Mouse (Mus musculus) T-helper 2 cell (primary cell): ENCODE results near the gene Rfpl4b.
"Not testable (repeated sequence)": the region's sequence is repeated elsewhere in the genome, so short reads cannot be mapped to it uniquely, and the experiment has no call there.

Experiments used
- in situ Hi-C: fragments of 300-600 bp; cut with MboI, MseI; formaldehyde crosslinking; loops from one replicate; pipeline ENCODE4 v1.15.1; 2025; ENCODE audit warnings: high pct_unique_total_duplicates

Rfpl4b gene

DNA sequence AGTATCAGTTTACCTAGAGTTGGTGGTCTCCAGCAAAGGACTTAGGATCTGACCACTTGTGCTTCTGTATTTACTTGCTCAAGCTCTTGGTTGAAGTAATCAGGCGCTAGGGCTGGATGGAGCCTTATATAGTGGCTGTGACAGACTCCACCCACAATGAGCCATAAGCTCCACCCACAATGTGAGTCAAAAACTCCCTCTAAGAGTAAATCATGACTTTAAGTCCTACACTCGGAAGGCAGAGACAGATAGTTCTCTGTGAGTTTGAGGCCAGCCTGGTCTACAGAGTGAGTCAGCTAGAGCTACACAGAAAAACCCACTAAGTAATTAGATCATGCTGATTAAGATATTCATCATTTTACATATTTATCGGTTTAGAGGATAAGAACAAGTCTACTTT lies at the start of gene Rfpl4b:
Gene Rfpl4b (minus strand): TSS at position 101 of the 400 bp plus-strand sequence.
- in situ Hi-C loops = loop anchor here (10.0 to 25.0 kb wide), 2 partner anchors 1737 to 1809 kb away; no protein-coding TSS in a partner anchor

- in situ Hi-C loops = no loop called here
These were observed 33.6 kb upstream of the Rfpl4b start for GRCm38 (mm10) chr10:38855186-38855585.

- in situ Hi-C loops = not testable (repeated sequence)
These were observed 28.4 kb upstream of the Rfpl4b start for GRCm38 (mm10) chr10:38850006-38850405.

DNA sequence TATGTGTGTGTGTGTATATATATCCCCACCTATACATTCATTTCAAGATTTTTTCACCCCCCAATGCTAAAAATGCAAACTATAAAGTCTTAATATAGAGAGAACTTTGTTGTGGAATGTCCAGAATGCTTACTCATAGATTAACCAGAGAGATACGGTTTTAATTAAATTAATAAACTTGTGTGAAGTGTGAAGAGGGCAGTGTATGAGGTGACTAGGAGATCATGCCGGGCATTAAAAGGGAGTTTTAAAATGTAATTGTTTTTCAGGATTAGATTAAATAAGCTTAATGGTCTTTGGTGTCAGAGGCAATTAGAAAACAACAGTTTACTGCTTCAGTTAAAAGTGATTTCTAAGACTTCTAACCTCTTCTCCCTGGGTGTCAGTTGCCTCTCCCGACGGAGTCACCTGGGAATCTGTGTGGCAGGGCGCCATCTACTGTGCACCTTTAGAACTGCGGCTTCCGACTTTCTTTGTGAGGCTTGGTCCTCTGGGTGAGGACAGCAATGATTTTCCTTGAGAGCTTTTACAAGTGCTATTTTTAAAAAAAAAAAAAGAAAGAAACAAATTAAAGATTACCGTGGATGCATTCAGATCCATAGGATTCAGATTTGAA lies 27.4 kb upstream of the Rfpl4b start:
- in situ Hi-C loops = no loop called here

DNA sequence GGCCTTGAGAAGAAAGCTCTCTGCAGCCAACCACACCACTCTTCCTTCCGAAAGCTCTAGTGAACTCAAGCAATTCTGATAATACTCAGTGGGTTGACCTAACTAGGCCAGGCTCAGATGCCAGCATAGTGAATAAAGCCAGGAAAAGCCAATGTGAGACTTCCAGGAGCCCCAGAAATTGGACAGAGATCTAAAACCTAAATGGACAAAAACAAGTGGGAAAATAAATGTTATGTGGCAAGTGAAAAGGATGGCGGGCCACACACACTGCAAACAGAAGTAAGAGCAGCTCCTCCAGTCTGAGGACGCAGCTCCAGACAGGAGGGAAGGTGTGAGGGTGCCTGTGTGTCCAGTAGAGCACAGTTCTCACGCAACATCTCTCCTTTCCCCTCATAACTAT lies 26.7 kb upstream of the Rfpl4b start:
- in situ Hi-C loops = no loop called here

DNA sequence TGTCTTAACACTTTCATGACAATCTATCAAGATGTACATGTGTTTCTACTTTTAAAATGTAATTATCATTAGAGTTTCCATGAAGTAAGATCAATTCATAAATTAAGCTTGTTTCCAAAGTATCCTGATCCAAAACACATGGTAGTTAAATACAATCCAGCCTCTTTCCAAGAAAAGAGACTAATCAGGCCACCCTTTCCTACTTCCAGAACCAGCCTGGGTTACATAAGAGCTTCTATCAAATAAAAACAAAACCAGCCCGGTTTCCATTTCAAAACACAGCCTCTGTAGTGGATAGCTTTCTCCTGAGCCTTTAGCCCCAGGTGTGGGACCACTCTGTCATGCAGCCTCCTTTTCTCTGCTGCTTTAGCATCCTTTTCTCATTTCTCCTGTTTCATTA lies 2.2 kb upstream of the Rfpl4b start:
- in situ Hi-C loops = loop anchor here (10.0 to 25.0 kb wide), 2 partner anchors 1739 to 1811 kb away; no protein-coding TSS in a partner anchor

DNA sequence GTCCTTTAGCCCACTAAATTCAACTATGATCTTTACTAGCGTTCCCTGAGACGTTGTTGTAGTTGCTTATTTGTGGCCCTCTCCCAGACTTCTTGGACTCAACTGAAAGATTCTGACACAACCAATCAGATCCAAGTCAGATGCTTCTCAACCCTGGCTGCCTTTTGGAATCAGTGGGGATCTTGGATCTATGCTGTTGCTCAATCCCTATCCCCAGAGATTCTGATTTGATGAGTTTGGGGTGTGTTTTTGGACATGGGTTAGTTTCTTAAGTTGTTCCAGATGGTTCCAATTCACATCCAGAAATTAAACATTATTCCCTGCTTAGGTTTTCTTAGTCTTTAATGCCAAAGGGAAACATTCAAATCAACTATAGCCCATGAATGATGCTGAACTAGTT lies 15.5 kb downstream of the Rfpl4b start:
- in situ Hi-C loops = loop anchor here (25.0 kb wide), 1 partner anchor 1794 kb away; no protein-coding TSS in a partner anchor

DNA sequence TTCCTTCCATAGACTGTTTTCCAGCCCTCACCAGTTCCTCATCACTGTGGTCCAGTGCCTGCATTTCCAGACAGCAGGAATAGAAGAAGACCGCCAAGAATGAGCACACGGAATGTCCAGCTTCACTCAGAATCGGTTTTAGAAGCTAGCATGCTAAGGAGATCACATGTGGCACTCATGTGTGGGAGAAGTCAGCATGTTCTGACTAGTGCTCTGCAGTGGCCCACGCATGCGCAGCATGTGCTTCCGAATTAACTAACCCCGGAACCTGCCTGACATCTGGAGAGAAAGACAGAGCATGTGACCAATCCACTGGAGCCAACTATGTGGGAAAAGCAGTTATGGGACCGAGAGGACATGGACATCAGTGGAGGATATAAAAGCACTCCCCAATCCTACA lies 17.5 kb downstream of the Rfpl4b start:
- in situ Hi-C loops = loop anchor here (25.0 kb wide), 1 partner anchor 1792 kb away; no protein-coding TSS in a partner anchor

- in situ Hi-C loops = loop anchor here (25.0 kb wide), 1 partner anchor 1791 kb away; no protein-coding TSS in a partner anchor
These were observed 18.3 kb downstream of the Rfpl4b start for GRCm38 (mm10) chr10:38803304-38803703.

DNA sequence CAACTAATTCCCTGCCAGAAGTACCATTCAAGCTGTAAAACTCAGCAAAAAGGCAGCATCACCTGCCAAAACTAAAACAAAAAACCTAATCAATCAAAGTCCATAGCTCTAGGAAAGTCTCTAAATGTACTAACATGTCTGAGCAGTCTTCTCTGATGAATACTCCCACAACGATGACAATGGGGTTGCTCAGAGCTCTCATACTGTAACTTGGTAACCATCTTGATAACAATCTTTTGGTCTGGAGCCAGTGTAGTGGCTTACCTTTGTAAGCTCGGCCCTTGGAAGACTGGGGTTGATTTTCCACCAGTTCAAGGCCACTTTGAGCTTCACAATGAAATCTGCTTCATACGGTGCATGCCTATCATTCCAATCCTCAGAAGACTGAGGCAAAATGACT lies 33.0 kb downstream of the Rfpl4b start:
- in situ Hi-C loops = no loop called here
